Mouse (Mus musculus) subcutaneous adipose tissue, adult 2 months (tissue): ENCODE measurements around the gene Ccl27b. TPM values are rescaled to one million over a fixed set of nuclear protein-coding genes. Genes with fewer than 3 reads are reported as not detected.

ENCODE experiments used
- polyA plus RNA-seq: library from polyadenylated mRNA; depleted of rRNA; stranded (reverse); fragments of >200 nt; gene quantifications from 2 replicates; pipeline ENCODE4 v1.2.3, GENCODE M21; 2012; ENCODE audit warnings: low replicate concordance; rRNA removed

Gene Ccl27b
- not detected in 2 replicates for polyA plus RNA-seq

DNA sequence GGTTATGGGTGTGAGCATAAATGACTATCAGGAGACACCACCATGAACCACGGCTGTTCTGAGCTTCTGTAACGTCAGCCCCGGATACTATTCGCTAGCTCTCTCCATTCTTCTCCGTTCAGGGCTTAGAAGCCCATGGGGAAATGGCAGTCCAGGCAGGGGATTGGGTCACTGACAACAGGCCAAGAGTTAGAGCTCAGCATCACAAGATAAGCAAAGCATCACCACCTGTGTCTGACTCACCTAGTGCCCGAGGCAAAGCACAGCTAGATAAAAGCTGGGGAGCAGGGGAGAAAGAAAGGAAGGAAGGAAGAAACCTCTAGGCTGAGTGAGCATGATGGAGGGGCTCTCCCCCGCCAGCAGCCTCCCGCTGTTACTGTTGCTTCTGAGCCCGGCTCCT, at the start of gene Ccl27b:
TSS of gene Ccl27b (plus strand) at position 301 of the 400 bp plus-strand sequence.

DNA sequence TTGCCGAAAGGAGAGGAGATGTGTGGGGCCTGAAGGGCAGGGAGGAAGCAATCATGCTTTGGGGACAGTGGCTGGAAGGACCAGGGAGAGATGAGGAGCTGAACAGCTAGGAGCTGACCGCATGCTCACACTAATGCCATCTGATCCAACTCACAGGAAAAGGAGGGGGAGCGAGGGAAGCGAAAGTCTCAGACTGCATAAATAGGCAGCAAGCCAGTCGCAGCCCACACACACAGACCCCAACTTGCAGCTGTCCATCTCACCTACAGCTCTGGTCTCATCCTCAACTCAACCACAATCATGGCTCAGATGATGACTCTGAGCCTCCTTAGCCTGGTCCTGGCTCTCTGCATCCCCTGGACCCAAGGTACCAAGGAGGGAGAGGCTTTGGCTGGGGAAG, 43.2 kb upstream of the Ccl27b start, which contains the start of gene Gm10591:
TSS of gene Gm10591 (plus strand) at position 301 of the 400 bp plus-strand sequence.

DNA sequence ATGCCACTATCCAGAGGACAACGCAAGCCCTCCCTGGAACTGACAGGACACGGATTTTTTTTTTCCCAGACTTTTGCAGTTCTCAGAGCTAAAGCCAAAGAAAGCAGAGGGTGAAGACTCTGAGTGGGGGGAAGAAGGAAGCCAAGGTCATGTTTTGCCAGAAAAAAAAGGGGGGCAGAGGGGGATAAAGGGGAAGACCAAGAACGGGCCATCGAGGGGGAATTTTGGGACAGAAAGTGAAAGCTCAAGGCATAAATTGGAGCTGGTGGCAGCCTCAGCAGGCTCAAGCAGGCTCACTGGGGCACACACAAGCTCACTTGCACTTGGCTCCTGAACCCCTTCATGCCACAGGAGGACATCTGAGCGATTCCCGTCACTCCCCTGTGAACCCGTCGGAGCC, 25.6 kb upstream of the Ccl27b start, which contains the start of gene Gm2564:
TSS of gene Gm2564 (plus strand) at position 301 of the 400 bp plus-strand sequence.

DNA sequence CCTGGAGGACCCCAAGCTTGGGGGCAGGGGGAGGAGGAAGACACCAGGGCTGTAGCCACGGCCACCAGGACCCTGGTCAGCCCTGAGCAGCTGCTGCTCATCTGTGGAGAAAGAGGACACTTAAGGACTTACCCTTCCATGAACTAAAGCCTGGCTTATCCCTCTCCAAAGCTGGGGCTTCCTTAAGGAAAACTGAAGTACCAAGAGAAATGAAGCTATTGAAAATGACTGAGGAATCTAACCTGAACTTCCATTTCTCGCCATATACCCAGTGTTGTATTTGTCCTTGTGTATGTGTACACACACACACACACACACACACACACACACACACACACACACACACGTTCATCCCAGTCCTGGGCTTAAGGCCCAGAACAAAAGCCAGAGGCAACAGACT, 6.7 kb downstream of the Ccl27b start, which contains the start of gene Il11ra2:
TSS of gene Il11ra2 (minus strand) at position 101 of the 400 bp plus-strand sequence.

Other genes starting within 250 kb of the Ccl27b start
- not detected in 2 replicates for gene Gm21586, start 215.9 kb upstream of the Ccl27b start, polyA plus RNA-seq
- gene Gm2163, start 188.5 kb upstream of the Ccl27b start, polyA plus RNA-seq = 0.04 and 0.08 TPM in 2 replicates
- gene Fam205a2, start 127.1 kb upstream of the Ccl27b start, polyA plus RNA-seq = 0.17 and 0.39 TPM in 2 replicates
- 1.6 TPM in 1 of 2 replicates, not detected in the other for gene Gm10591, start 43.1 kb upstream of the Ccl27b start, polyA plus RNA-seq
- 1.3 and 1.9 TPM in 2 replicates for gene Gm2564, start 25.5 kb upstream of the Ccl27b start, polyA plus RNA-seq
- gene Il11ra2, start 6.6 kb downstream of the Ccl27b start, polyA plus RNA-seq = 0.24 and 0.41 TPM in 2 replicates
- not detected in 2 replicates for gene 4930578G10Rik, start 80.3 kb downstream of the Ccl27b start, polyA plus RNA-seq
- 2.1 and 5.2 TPM in 2 replicates for gene Ccl19, start 101.3 kb downstream of the Ccl27b start, polyA plus RNA-seq
- gene Ccl21a, start 118.7 kb downstream of the Ccl27b start, polyA plus RNA-seq = 20.1 and 187 TPM in 2 replicates
- gene Fam205a1, start 198.6 kb downstream of the Ccl27b start, polyA plus RNA-seq = not detected in 2 replicates
- gene Gm12394, start 201.5 kb downstream of the Ccl27b start, polyA plus RNA-seq = not detected in 2 replicates
- not detected in 2 replicates for gene Fam205c, start 219.0 kb downstream of the Ccl27b start, polyA plus RNA-seq